Mouse (Mus musculus) forebrain, embryonic 16.5 days (tissue): Measurements from ENCODE around the gene Atp2a2. TPM values are rescaled to one million over a fixed set of nuclear protein-coding genes. Genes with fewer than 3 reads are reported as not detected.

Experiments used
- ATAC-seq: fragments of 200-750 bp; cut with Nextera tagmentation; 2 replicates; pipeline ENCODE4 v1.8.0; 2017; ENCODE audit warnings: mild to moderate bottlenecking, moderate library complexity
- H3K27ac ChIP-seq: fragments of 300-500 bp; sonication (generic); 2 replicates; pipeline ENCODE4 v1.5.1; 2014; ENCODE audit warnings: low read length, control low read depth
- H3K27me3 ChIP-seq: fragments of 300-500 bp; sonication (generic); replicated peaks from 2 replicates; pipeline ENCODE4 v1.6.1; 2014; ENCODE audit warnings: low read length; ENCODE audit not compliant: control insufficient read depth, insufficient read depth
- H3K36me3 ChIP-seq: fragments of 300-500 bp; sonication (generic); 2 replicates; pipeline ENCODE4 v1.6.1; 2014; ENCODE audit not compliant: control insufficient read depth, insufficient read depth
- H3K4me1 ChIP-seq: fragments of 300-500 bp; sonication (generic); replicated peaks from 2 replicates; pipeline ENCODE4 v1.6.1; 2014; ENCODE audit warnings: low read length; ENCODE audit not compliant: control insufficient read depth, insufficient read depth
- H3K4me2 ChIP-seq: fragments of 300-500 bp; sonication (generic); 2 replicates; pipeline ENCODE4 v1.6.1; 2014; ENCODE audit warnings: mild to moderate bottlenecking, low read length, control low read depth
- H3K4me3 ChIP-seq: fragments of 300-500 bp; sonication (generic); replicated peaks from 2 replicates; pipeline ENCODE4 v1.5.1; 2014; ENCODE audit warnings: mild to moderate bottlenecking, low read length, control low read depth
- H3K9ac ChIP-seq: fragments of 300-500 bp; sonication (generic); replicated peaks from 2 replicates; pipeline ENCODE4 v1.6.1; 2014; ENCODE audit warnings: low read depth, low read length, control low read depth
- H3K9me3 ChIP-seq: fragments of 300-500 bp; sonication (generic); 2 replicates; pipeline ENCODE4 v1.6.1; 2016; ENCODE audit warnings: low read length; ENCODE audit not compliant: control insufficient read depth
- WGBS: fragments of 180-500 bp; shearing (Covaris S2); extraction: QIAGEN DNeasy Blood & Tissue Kit; methylation state at CpG from one replicate; pipeline ENCODE4 v1.1.7; 2014; 5-methylcytosine and 5-hydroxymethylcytosine counted together
- polyA plus RNA-seq: library from polyadenylated mRNA; unstranded; fragments of >200 nt; fragmentation: Nextera tagmentation; extraction: Ambion mirVana; gene quantifications from 2 replicates; pipeline ENCODE4 v1.2.1, GENCODE M21; 2015

Gene Atp2a2
- polyA plus RNA-seq, 1 experiment from 2014 or later: 39.6 TPM

- Histone ChIP-seq H3K36me3 (no peaks in the 10 kb centered on the region), H3K4me2 (peak overlapping the region; percentile 74), H3K4me3 (peak overlapping the region; percentile 99), H3K9ac (peak overlapping the region; percentile 92), H3K27me3 (no peaks in the 10 kb centered on the region), H3K27ac (peak overlapping the region; percentile 97), H3K9me3 (0 out of 2 replicates have a peak, but pooled peaks cover 5% of the 10 kb centered on the region), H3K4me1 (peaks cover 23% of the 10 kb centered on the region)
- 17% methylated on average over 15 of the region's 15 CpGs for WGBS
- ATAC-seq: no peak; the same call in 1 of the 2 replicates
Observed at GRCm38 (mm10) chr5:122503015-122503759, 1.2 kb upstream of the Atp2a2 start.

- H3K9me3 ChIP-seq: 0 out of 2 replicates have a peak, but pooled peaks cover 1% of the 10 kb centered on the region
- H3K36me3 ChIP-seq: no peaks in the 10 kb centered on the region
- H3K9ac ChIP-seq: peak overlapping the region; percentile 99
- WGBS: under 1% methylated on average over 101 of the region's 113 CpGs
- H3K4me3 ChIP-seq: peak overlapping the region; percentile 99
- H3K4me1 ChIP-seq: peaks cover 32% of the 10 kb centered on the region
- H3K4me2 ChIP-seq: peak overlapping the region; percentile 52
- no peaks in the 10 kb centered on the region for H3K27me3 ChIP-seq
- ATAC-seq: peak; percentile 7
- peak overlapping the region; percentile 99 for H3K27ac ChIP-seq
Observed at GRCm38 (mm10) chr5:122501101-122502076, 636 bp downstream of the Atp2a2 start.

- H3K9ac ChIP-seq: peak overlapping the region; percentile 99
- ATAC-seq: no peak
- no peak overlapping the region; the same call in 1 of the 2 replicates for H3K27ac ChIP-seq
- peaks cover 32% of the 10 kb centered on the region for H3K4me1 ChIP-seq
- peak overlapping the region; percentile 99 for H3K4me3 ChIP-seq
- no peaks in the 10 kb centered on the region for H3K27me3 ChIP-seq
- peak overlapping the region; percentile 52 for H3K4me2 ChIP-seq
- whole genome bisulfite sequencing: 32% methylated on average over 5 of the region's 5 CpGs
- no peaks in the 10 kb centered on the region for H3K9me3 ChIP-seq
- H3K36me3 ChIP-seq: no peaks in the 10 kb centered on the region
Observed at GRCm38 (mm10) chr5:122500563-122500962, 1.5 kb downstream of the Atp2a2 start.

- Histone ChIP-seq H3K9me3 (no peaks in the 10 kb centered on the region), H3K4me3 (peak overlapping the region; percentile 23), H3K27me3 (no peaks in the 10 kb centered on the region), H3K9ac (no peak overlapping the region), H3K27ac (no peak overlapping the region), H3K36me3 (no peaks in the 10 kb centered on the region), H3K4me2 (peak overlapping the region; percentile 52), H3K4me1 (peaks cover 32% of the 10 kb centered on the region)
- WGBS: 53% methylated on average over 4 of the region's 4 CpGs
- ATAC-seq: no peak
Observed at GRCm38 (mm10) chr5:122500141-122500540, 1.9 kb downstream of the Atp2a2 start.

GRCm38 (mm10) chr5:122498046-122498445 lies 4.0 kb downstream of the Atp2a2 start:
- Histone ChIP-seq H3K4me2 (no peak overlapping the region), H3K4me3 (no peak overlapping the region), H3K9ac (no peak overlapping the region), H3K4me1 (peaks cover 25% of the 10 kb centered on the region), H3K9me3 (no peaks in the 10 kb centered on the region), H3K27me3 (no peaks in the 10 kb centered on the region), H3K27ac (no peak overlapping the region), H3K36me3 (peaks cover 1% of the 10 kb centered on the region; the same call in 1 of the 2 replicates)
- 68% methylated on average over 2 of the region's 2 CpGs for WGBS
- no peak for ATAC-seq

- Histone ChIP-seq H3K4me2 (no peak overlapping the region), H3K27ac (no peak overlapping the region), H3K4me3 (no peak overlapping the region), H3K36me3 (peaks cover 4% of the 10 kb centered on the region; the same call in 1 of the 2 replicates), H3K27me3 (no peaks in the 10 kb centered on the region), H3K9ac (no peak overlapping the region), H3K9me3 (no peaks in the 10 kb centered on the region), H3K4me1 (peaks cover 21% of the 10 kb centered on the region)
- 89% methylated on average over 4 of the region's 4 CpGs for WGBS
- no peak for ATAC-seq
Observed at GRCm38 (mm10) chr5:122496990-122497389, 5.0 kb downstream of the Atp2a2 start.

GRCm38 (mm10) chr5:122494449-122494848 lies 7.6 kb downstream of the Atp2a2 start:
- Histone ChIP-seq H3K9ac (no peak overlapping the region), H3K4me2 (no peak overlapping the region), H3K27me3 (no peaks in the 10 kb centered on the region), H3K9me3 (no peaks in the 10 kb centered on the region), H3K27ac (no peak overlapping the region), H3K4me1 (peaks cover 14% of the 10 kb centered on the region), H3K36me3 (peaks cover 18% of the 10 kb centered on the region), H3K4me3 (no peak overlapping the region)
- no peak for ATAC-seq
- 58% methylated on average over 1 of the region's 1 CpGs for WGBS

GRCm38 (mm10) chr5:122493035-122493434 lies 9.0 kb downstream of the Atp2a2 start:
- WGBS: 89% methylated on average over 2 of the region's 2 CpGs
- peaks cover 18% of the 10 kb centered on the region for H3K36me3 ChIP-seq

GRCm38 (mm10) chr5:122491385-122491784 lies 10.6 kb downstream of the Atp2a2 start:
- Histone ChIP-seq H3K9me3 (no peaks in the 10 kb centered on the region), H3K4me3 (no peak overlapping the region), H3K27me3 (no peaks in the 10 kb centered on the region), H3K27ac (no peak overlapping the region), H3K9ac (no peak overlapping the region), H3K4me2 (no peak overlapping the region), H3K36me3 (peaks cover 21% of the 10 kb centered on the region), H3K4me1 (no peaks in the 10 kb centered on the region)
- no peak for ATAC-seq
- 88% methylated on average over 10 of the region's 10 CpGs for WGBS

More at GRCm38 (mm10) chr5:122493035-122493434, 9.0 kb downstream of the Atp2a2 start:
- ATAC-seq: no peak
- Histone ChIP-seq H3K27me3 (no peaks in the 10 kb centered on the region), H3K4me1 (peaks cover 7% of the 10 kb centered on the region; the same call in 1 of the 2 replicates), H3K9me3 (no peaks in the 10 kb centered on the region), H3K9ac (no peak overlapping the region), H3K4me2 (no peak overlapping the region), H3K4me3 (no peak overlapping the region), H3K27ac (no peak overlapping the region)
